Mouse (Mus musculus): ENCODE measurements around the gene Hyal3. TPM values are rescaled to one million over a fixed set of nuclear protein-coding genes. Genes with fewer than 3 reads are reported as not detected.
A peak's percentile ranks its signal among the peaks of the same experiment; 100 is the strongest.

Gene Hyal3
- polyA plus RNA-seq, 1 experiment = 0.54 TPM

- Histone ChIP-seq H3K36me3 (ENCODE audit: control insufficient read depth, insufficient read depth, low read length) (peaks cover 4% of the 10 kb centered on the region; the same call in 1 of the 2 replicates), H3K4me3 (ENCODE audit: extremely low read depth, insufficient read depth, insufficient read length) (peak overlapping the region; percentile 99), H3K27ac (ENCODE audit: insufficient read depth, low read length) (peak overlapping the region; percentile 96), H3K4me1 (ENCODE audit: control insufficient read depth, insufficient read depth, insufficient read length) (peaks cover 40% of the 10 kb centered on the region; the same call in 1 of the 2 replicates), H3K27me3 (ENCODE audit: control insufficient read depth, insufficient read depth, low read length) (no peaks in the 10 kb centered on the region)
- no peak for DNase-seq (ENCODE audit: low read depth in 1 of 2, low spot score in 2 of 2)
- under 1% methylated on average over 15 of the region's 15 CpGs for WGBS
- TF ChIP-seq CTCF (IDR thresholded peaks at IDR 0.05; ENCODE audit: extremely low read depth, insufficient read depth, insufficient read length, insufficient replicate concordance) (no peak), POLR2A (IDR thresholded peaks at IDR 0.05; ENCODE audit: low read depth, low read length) (no peak)
Measured at GRCm38 (mm10) chr9:107633661-107634405, 53.2 kb downstream of the Hyal3 start.

- Histone ChIP-seq H3K27me3 (ENCODE audit: control insufficient read depth, insufficient read depth, low read length) (no peaks in the 10 kb centered on the region), H3K36me3 (ENCODE audit: control insufficient read depth, insufficient read depth, low read length) (peaks cover 4% of the 10 kb centered on the region; the same call in 1 of the 2 replicates), H3K4me3 (ENCODE audit: extremely low read depth, insufficient read depth, insufficient read length) (peak overlapping the region; percentile 99), H3K27ac (ENCODE audit: insufficient read depth, low read length) (peak overlapping the region; percentile 96), H3K4me1 (ENCODE audit: control insufficient read depth, insufficient read depth, insufficient read length) (peaks cover 32% of the 10 kb centered on the region; the same call in 1 of the 2 replicates)
- TF ChIP-seq POLR2A (IDR thresholded peaks at IDR 0.05; ENCODE audit: low read depth, low read length) (no peak), CTCF (IDR thresholded peaks at IDR 0.05; ENCODE audit: extremely low read depth, insufficient read depth, insufficient read length, insufficient replicate concordance) (no peak)
- WGBS = under 1% methylated on average over 35 of the region's 35 CpGs
- no peak for DNase-seq (ENCODE audit: low read depth in 1 of 2, low spot score in 2 of 2)
Measured at GRCm38 (mm10) chr9:107634406-107635278, 54.0 kb downstream of the Hyal3 start.

- DNase-seq (ENCODE audit: low read depth in 1 of 2, low spot score in 2 of 2) = peak; percentile 89 to 98
Measured at GRCm38 (mm10) chr9:107635279-107636028, 54.8 kb downstream of the Hyal3 start, which contains the start of gene Gnai2. Gene Gnai2, minus strand, starts transcription at chr9:107635367.

More at GRCm38 (mm10) chr9:107635279-107636028, 54.8 kb downstream of the Hyal3 start, which contains the start of gene Gnai2:
- no peaks in the 10 kb centered on the region for H3K27me3 ChIP-seq (ENCODE audit: control insufficient read depth, insufficient read depth, low read length)
- peaks cover 4% of the 10 kb centered on the region; the same call in 1 of the 2 replicates for H3K36me3 ChIP-seq (ENCODE audit: control insufficient read depth, insufficient read depth, low read length)
- H3K4me3 ChIP-seq (ENCODE audit: extremely low read depth, insufficient read depth, insufficient read length) = peak within 1 kb of the TSS; percentile 99
- TF ChIP-seq CTCF (IDR thresholded peaks at IDR 0.05; ENCODE audit: extremely low read depth, insufficient read depth, insufficient read length, insufficient replicate concordance) = no peak
- peak; percentile 76 for TF ChIP-seq POLR2A (IDR thresholded peaks at IDR 0.05; ENCODE audit: low read depth, low read length)
- WGBS = 2% methylated on average over 38 of the region's 38 CpGs
- peak within 1 kb of the TSS; percentile 96 for H3K27ac ChIP-seq (ENCODE audit: insufficient read depth, low read length)
- H3K4me1 ChIP-seq (ENCODE audit: control insufficient read depth, insufficient read depth, insufficient read length) = peaks cover 32% of the 10 kb centered on the region; the same call in 1 of the 2 replicates

Other genes with a start within 250 kb of the Hyal3 start
- 11.0 and 12.2 TPM in 2 replicates for gene Hemk1, start 242.5 kb upstream of the Hyal3 start, polyA plus RNA-seq (2012; rRNA removed)
- 0.29 and 0.50 TPM in 2 replicates for gene 6430571L13Rik, start 240.2 kb upstream of the Hyal3 start, polyA plus RNA-seq (2012; rRNA removed)
- gene Cacna2d2, start 181.2 kb upstream of the Hyal3 start, polyA plus RNA-seq (2012; rRNA removed) = 1.6 and 2.2 TPM in 2 replicates
- gene Tmem115, start 46.9 kb upstream of the Hyal3 start, polyA plus RNA-seq (2012; rRNA removed) = 28.6 and 33.4 TPM in 2 replicates
- gene Cyb561d2, start 38.6 kb upstream of the Hyal3 start, polyA plus RNA-seq (2012; rRNA removed) = 33.1 and 42.8 TPM in 2 replicates
- 24.4 and 26.3 TPM in 2 replicates for gene Nprl2, start 38.6 kb upstream of the Hyal3 start, polyA plus RNA-seq (2012; rRNA removed)
- gene Zmynd10, start 33.5 kb upstream of the Hyal3 start, polyA plus RNA-seq (2012; rRNA removed) = 0.84 and 0.88 TPM in 2 replicates
- gene Rassf1, start 29.3 kb upstream of the Hyal3 start, polyA plus RNA-seq (2012; rRNA removed) = 20.9 and 23.5 TPM in 2 replicates
- 32.5 and 49.1 TPM in 2 replicates for gene Tusc2, start 17.6 kb upstream of the Hyal3 start, polyA plus RNA-seq (2012; rRNA removed)
- gene Hyal2, start 12.9 kb upstream of the Hyal3 start, polyA plus RNA-seq (2012; rRNA removed) = 38.1 and 44.3 TPM in 2 replicates
- 3.2 and 3.7 TPM in 2 replicates for gene Hyal1, start 3.9 kb upstream of the Hyal3 start, polyA plus RNA-seq (2012; rRNA removed)
- 34.1 and 36.8 TPM in 2 replicates for gene Naa80, start 1.9 kb upstream of the Hyal3 start, polyA plus RNA-seq (2012; rRNA removed)
- 71.2 and 78.3 TPM in 2 replicates for gene Ifrd2, start 6.8 kb downstream of the Hyal3 start, polyA plus RNA-seq (2012; rRNA removed)
- gene Sema3b, start 28.4 kb downstream of the Hyal3 start, polyA plus RNA-seq (2012; rRNA removed) = 3.3 TPM in 2 replicates
- gene Gnai2, start 54.5 kb downstream of the Hyal3 start, polyA plus RNA-seq (2012; rRNA removed) = 752 and 1,030 TPM in 2 replicates
- 10.6 and 13.9 TPM in 2 replicates for gene Slc38a3, start 88.7 kb downstream of the Hyal3 start, polyA plus RNA-seq (2012; rRNA removed)
- gene Gnat1, start 98.9 kb downstream of the Hyal3 start, polyA plus RNA-seq (2012; rRNA removed) = not detected in 2 replicates
- gene Sema3f, start 129.7 kb downstream of the Hyal3 start, polyA plus RNA-seq (2012; rRNA removed) = 61.1 and 61.6 TPM in 2 replicates
- gene Rbm5, start 190.2 kb downstream of the Hyal3 start, polyA plus RNA-seq (2012; rRNA removed) = 70.3 and 76.0 TPM in 2 replicates

Data from spleen, adult 2 months (tissue).